Mouse (Mus musculus): Measurements from ENCODE around the gene Cntrl. TPM values are rescaled to one million over a fixed set of nuclear protein-coding genes. Genes with fewer than 3 reads are reported as not detected.

The Cntrl gene
- polyA plus RNA-seq, 1 experiment from 2014 or later: 10.5 TPM

- TF ChIP-seq EP300 (IDR thresholded peaks at IDR 0.05; ENCODE audit: low read depth): no peak
- no peak for TF ChIP-seq CTCF (IDR thresholded peaks at IDR 0.05; ENCODE audit: low read depth)
- H3K36me3 ChIP-seq (replicated peaks; ENCODE audit: insufficient read depth, low read length): peaks cover 11% of the 10 kb centered on the region; the same call in 1 of the 2 replicates
- under 1% methylated on average over 58 of the region's 90 CpGs for WGBS (ENCODE audit: insufficient replicate concordance)
- H3K4me3 ChIP-seq (ENCODE audit: low read depth, low read length): peak overlapping the region; percentile 84
- H3K4me2 ChIP-seq (ENCODE audit: low read depth, low read length): peak overlapping the region; percentile 85
- ATAC-seq: peak; percentile 72
- peak; percentile 61 for DNase-seq
- H3K27me3 ChIP-seq (ENCODE audit: insufficient read depth, low read length): no peaks in the 10 kb centered on the region
- peak overlapping the region; percentile 97 for H3K27ac ChIP-seq (ENCODE audit: low read depth)
- H3K4me1 ChIP-seq (ENCODE audit: insufficient read depth): peaks cover 8% of the 10 kb centered on the region; the same call in 1 of the 2 replicates
- H3K9me3 ChIP-seq (ENCODE audit: low read length): no peaks in the 10 kb centered on the region
- peak overlapping the region; percentile 95 for H3K9ac ChIP-seq (replicated peaks)
These were observed 90.9 kb downstream of the Cntrl start for GRCm38 (mm10) chr2:35199971-35200897.

DNA sequence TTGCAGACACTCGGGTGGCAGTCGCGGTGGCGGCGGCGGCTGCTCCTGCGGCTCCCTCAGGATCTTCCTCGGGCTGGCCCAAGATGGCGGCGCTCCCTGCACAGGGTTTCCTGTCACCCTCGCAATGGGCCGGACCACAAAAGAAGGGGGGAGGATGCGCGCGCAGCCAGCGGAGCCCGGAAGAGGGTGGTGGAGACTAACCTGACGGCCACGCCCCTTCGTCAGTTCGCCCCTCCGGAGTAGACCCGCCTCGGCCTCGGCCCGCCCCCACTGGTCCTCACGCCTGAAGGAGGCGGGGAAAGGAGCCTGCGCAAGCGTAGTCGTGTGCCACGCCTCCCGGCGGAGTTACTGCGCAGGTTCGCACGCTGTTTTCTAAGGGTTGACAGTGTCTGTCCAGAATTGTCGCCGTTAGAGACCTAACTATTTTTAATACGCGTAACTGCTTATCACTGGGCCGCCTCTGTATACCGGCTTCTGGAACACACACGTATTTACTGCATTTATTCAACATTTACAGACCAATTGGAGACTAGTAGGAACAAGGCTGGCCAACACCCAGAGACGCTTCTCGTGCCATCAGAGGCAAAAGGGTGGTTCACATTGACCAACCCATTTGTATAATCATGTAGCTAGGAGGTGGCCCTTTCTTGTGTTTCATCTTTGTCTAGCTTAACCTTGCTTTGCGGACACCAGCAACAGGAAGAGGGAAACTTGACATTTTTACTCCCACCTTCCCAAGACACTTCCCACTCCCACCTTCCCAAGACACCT, 91.8 kb downstream of the Cntrl start, which contains the start of gene Rab14:
Rab14 (minus strand) TSS at position 223 of the 771 bp plus-strand sequence.
- Histone ChIP-seq H3K4me2 (ENCODE audit: low read depth, low read length) (peak within 1 kb of the TSS; percentile 85), H3K27me3 (ENCODE audit: insufficient read depth, low read length) (no peaks in the 10 kb centered on the region), H3K36me3 (replicated peaks; ENCODE audit: insufficient read depth, low read length) (peaks cover 11% of the 10 kb centered on the region; the same call in 1 of the 2 replicates), H3K27ac (ENCODE audit: low read depth) (peak within 1 kb of the TSS; percentile 97), H3K4me3 (ENCODE audit: low read depth, low read length) (peak within 1 kb of the TSS; percentile 84), H3K4me1 (ENCODE audit: insufficient read depth) (peaks cover 8% of the 10 kb centered on the region; the same call in 1 of the 2 replicates), H3K9me3 (ENCODE audit: low read length) (no peaks in the 10 kb centered on the region), H3K9ac (replicated peaks) (peak within 1 kb of the TSS; percentile 95)
- DNase-seq (peak; percentile 100), ATAC-seq (peak; percentile 93)
- whole genome bisulfite sequencing (ENCODE audit: insufficient replicate concordance): under 1% methylated on average over 46 of the region's 47 CpGs
- TF ChIP-seq EP300 (IDR thresholded peaks at IDR 0.05; ENCODE audit: low read depth): peak; percentile 54; the same call in 1 of the 2 replicates
- peak; percentile 27; the same call in 1 of the 2 replicates for TF ChIP-seq CTCF (IDR thresholded peaks at IDR 0.05; ENCODE audit: low read depth)

GRCm38 (mm10) chr2:35203729-35204128, 94.4 kb downstream of the Cntrl start:
- TF ChIP-seq CTCF (IDR thresholded peaks at IDR 0.05; ENCODE audit: low read depth) (no peak), EP300 (IDR thresholded peaks at IDR 0.05; ENCODE audit: low read depth) (no peak)
- ATAC-seq: no peak
- H3K9me3 ChIP-seq (ENCODE audit: low read length): no peaks in the 10 kb centered on the region
- H3K9ac ChIP-seq (replicated peaks): no peak overlapping the region
- no peak overlapping the region for H3K4me3 ChIP-seq (ENCODE audit: low read depth, low read length)
- H3K27me3 ChIP-seq (ENCODE audit: insufficient read depth, low read length): no peaks in the 10 kb centered on the region
- DNase-seq: no peak
- peaks cover 4% of the 10 kb centered on the region; the same call in 1 of the 2 replicates for H3K4me1 ChIP-seq (ENCODE audit: insufficient read depth)
- no peak overlapping the region for H3K4me2 ChIP-seq (ENCODE audit: low read depth, low read length)
- H3K27ac ChIP-seq (ENCODE audit: low read depth): no peak overlapping the region
- no peaks in the 10 kb centered on the region for H3K36me3 ChIP-seq (replicated peaks; ENCODE audit: insufficient read depth, low read length)

DNA sequence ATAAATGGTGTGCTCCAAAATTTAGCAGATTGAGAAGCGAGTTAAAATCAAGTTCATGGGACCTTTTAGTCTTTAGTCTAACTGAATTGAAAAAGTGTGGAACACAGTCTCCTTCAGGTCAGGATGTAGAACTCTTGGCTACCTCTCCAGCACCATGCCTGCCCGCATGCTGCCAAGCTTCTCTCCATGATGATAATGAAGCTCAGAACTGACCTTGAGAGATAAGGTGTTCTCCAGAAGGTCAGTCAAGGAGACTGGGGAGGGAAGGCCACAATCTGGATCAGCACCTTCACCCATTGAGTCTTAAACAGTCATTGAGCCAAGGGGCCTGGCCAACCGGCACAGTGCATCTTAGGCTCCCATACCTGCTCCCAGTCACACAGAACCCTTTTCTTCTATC, 97.5 kb downstream of the Cntrl start:
- ATAC-seq: no peak
- Histone ChIP-seq H3K9ac (replicated peaks) (no peak overlapping the region), H3K27ac (ENCODE audit: low read depth) (no peak overlapping the region), H3K4me2 (ENCODE audit: low read depth, low read length) (no peak overlapping the region), H3K36me3 (replicated peaks; ENCODE audit: insufficient read depth, low read length) (no peaks in the 10 kb centered on the region), H3K4me3 (ENCODE audit: low read depth, low read length) (no peak overlapping the region), H3K27me3 (ENCODE audit: insufficient read depth, low read length) (no peaks in the 10 kb centered on the region), H3K9me3 (ENCODE audit: low read length) (no peaks in the 10 kb centered on the region), H3K4me1 (ENCODE audit: insufficient read depth) (peaks cover 2% of the 10 kb centered on the region)
- WGBS (ENCODE audit: insufficient replicate concordance): 72% methylated on average over 3 of the region's 3 CpGs
- TF ChIP-seq EP300 (IDR thresholded peaks at IDR 0.05; ENCODE audit: low read depth) (no peak), CTCF (IDR thresholded peaks at IDR 0.05; ENCODE audit: low read depth) (no peak)
- DNase-seq: peak; percentile 6

- H3K36me3 ChIP-seq (replicated peaks; ENCODE audit: insufficient read depth, low read length): no peaks in the 10 kb centered on the region
- H3K27me3 ChIP-seq (ENCODE audit: insufficient read depth, low read length): no peaks in the 10 kb centered on the region
- no peak overlapping the region for H3K9ac ChIP-seq (replicated peaks)
- TF ChIP-seq CTCF (IDR thresholded peaks at IDR 0.05; ENCODE audit: low read depth) (no peak), EP300 (IDR thresholded peaks at IDR 0.05; ENCODE audit: low read depth) (no peak)
- no peaks in the 10 kb centered on the region for H3K9me3 ChIP-seq (ENCODE audit: low read length)
- ATAC-seq (no peak), DNase-seq (peak; percentile 9)
- no peak overlapping the region for H3K4me3 ChIP-seq (ENCODE audit: low read depth, low read length)
- no peak overlapping the region for H3K4me2 ChIP-seq (ENCODE audit: low read depth, low read length)
- no peak overlapping the region for H3K27ac ChIP-seq (ENCODE audit: low read depth)
- WGBS (ENCODE audit: insufficient replicate concordance): 67% methylated on average over 3 of the region's 3 CpGs
- peaks cover 2% of the 10 kb centered on the region for H3K4me1 ChIP-seq (ENCODE audit: insufficient read depth)
These were observed 98.8 kb downstream of the Cntrl start for GRCm38 (mm10) chr2:35208054-35208453.
